Mouse (Mus musculus) kidney, adult 2 months (tissue): Measurements from ENCODE around the gene Glis3. TPM values are rescaled to one million over a fixed set of nuclear protein-coding genes. Genes with fewer than 3 reads are reported as not detected.

ENCODE experiments used
- DNase-seq: peaks from one replicate; pipeline ENCODE4 v3.0.0; 2021
- H3K27ac ChIP-seq: fragments of 200-500 bp; 2 replicates; pipeline ENCODE4 v1.5.1; 2012; ENCODE audit warnings: low read depth, low read length, control low read depth, inconsistent platforms; ENCODE audit not compliant: insufficient read depth
- H3K27me3 ChIP-seq: fragments of 200-500 bp; replicated peaks from 2 replicates; pipeline ENCODE4 v1.6.1; 2012; ENCODE audit warnings: mild to moderate bottlenecking, moderate library complexity, low read length, inconsistent platforms; ENCODE audit not compliant: control insufficient read depth, insufficient read depth
- H3K36me3 ChIP-seq: fragments of 200-500 bp; 2 replicates; pipeline ENCODE4 v1.6.1; 2012; ENCODE audit warnings: mild to moderate bottlenecking, moderate library complexity, low read length, inconsistent platforms; ENCODE audit not compliant: control insufficient read depth, insufficient read depth
- H3K4me1 ChIP-seq: fragments of 200-500 bp; 2 replicates; pipeline ENCODE4 v1.6.1; 2011; ENCODE audit warnings: low read length; ENCODE audit not compliant: control insufficient read depth, insufficient read depth
- H3K4me3 ChIP-seq: fragments of 200-500 bp; 2 replicates; pipeline ENCODE4 v1.5.1; 2011; ENCODE audit warnings: mild to moderate bottlenecking, low read depth, low read length, control low read depth; ENCODE audit not compliant: insufficient read depth
- CTCF ChIP-seq: fragments of 200-500 bp; conservative IDR thresholded peaks from 2 replicates; pipeline ENCODE4 v1.5.1; 2011; ENCODE audit warnings: low read depth, mild to moderate bottlenecking, control low read depth, low read length, moderate library complexity, mixed read lengths; ENCODE audit not compliant: insufficient read depth, insufficient read length
- POLR2A ChIP-seq: fragments of 200-500 bp; IDR thresholded peaks from one replicate; pipeline ENCODE4 v1.6.1; 2011; ENCODE audit warnings: low read depth, low read length, control low read depth
- WGBS: fragments of 180-500 bp; shearing (Covaris S2); methylation state at CpG from one replicate; pipeline ENCODE4 v1.1.7; 2018; 5-methylcytosine and 5-hydroxymethylcytosine counted together
- polyA plus RNA-seq: library from polyadenylated mRNA; depleted of rRNA; stranded (reverse); fragments of >200 nt; gene quantifications from 2 replicates; pipeline ENCODE4 v1.2.3, GENCODE M21; 2012

Gene Glis3
- polyA plus RNA-seq, 1 experiment, result 23.7 TPM

DNA sequence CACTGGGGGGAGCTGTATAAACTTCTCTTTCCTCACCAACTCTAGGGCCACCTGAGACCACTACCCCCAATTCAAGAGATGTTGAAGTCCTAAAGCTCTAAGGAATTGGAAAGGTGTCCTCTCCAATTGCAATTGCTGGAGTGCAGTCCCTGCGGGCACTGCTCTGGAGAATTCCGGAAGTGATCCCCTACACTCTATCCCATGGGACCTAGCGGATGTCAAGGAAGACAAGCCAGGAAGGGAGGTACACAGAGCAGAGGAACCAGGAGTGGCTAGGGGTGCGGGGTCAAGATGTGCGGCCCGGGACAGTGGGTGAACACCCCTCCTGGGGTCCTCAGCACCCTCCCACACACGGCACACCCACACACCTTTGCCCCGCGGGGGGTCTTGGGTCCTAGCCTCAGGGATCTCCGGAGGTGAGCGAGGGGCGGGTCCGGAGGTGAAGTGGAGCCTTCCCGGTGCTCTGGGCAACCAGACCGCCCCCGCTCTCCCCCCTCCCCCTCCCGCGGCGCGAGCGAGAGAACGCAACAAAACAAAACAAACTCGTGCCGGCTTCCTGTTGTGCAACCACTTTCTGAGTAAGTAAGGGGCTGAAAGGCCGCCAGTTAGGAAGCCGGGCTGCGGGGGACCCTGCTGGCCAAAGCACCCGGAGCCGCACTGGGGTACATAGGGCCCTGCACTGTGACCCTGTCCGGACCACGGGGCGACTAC is 2.0 kb downstream of the Glis3 start:
- TF ChIP-seq POLR2A (no peak), CTCF (no peak)
- peak overlapping the region; percentile 85 for H3K4me3 ChIP-seq
- WGBS, result under 1% methylated on average over 32 of the region's 32 CpGs
- H3K27me3 ChIP-seq, result no peaks in the 10 kb centered on the region
- no peaks in the 10 kb centered on the region; the same call in 1 of the 2 replicates for H3K4me1 ChIP-seq
- no peaks in the 10 kb centered on the region for H3K36me3 ChIP-seq
- peak overlapping the region; percentile 91 for H3K27ac ChIP-seq
- peak; percentile 82 for DNase-seq

DNA sequence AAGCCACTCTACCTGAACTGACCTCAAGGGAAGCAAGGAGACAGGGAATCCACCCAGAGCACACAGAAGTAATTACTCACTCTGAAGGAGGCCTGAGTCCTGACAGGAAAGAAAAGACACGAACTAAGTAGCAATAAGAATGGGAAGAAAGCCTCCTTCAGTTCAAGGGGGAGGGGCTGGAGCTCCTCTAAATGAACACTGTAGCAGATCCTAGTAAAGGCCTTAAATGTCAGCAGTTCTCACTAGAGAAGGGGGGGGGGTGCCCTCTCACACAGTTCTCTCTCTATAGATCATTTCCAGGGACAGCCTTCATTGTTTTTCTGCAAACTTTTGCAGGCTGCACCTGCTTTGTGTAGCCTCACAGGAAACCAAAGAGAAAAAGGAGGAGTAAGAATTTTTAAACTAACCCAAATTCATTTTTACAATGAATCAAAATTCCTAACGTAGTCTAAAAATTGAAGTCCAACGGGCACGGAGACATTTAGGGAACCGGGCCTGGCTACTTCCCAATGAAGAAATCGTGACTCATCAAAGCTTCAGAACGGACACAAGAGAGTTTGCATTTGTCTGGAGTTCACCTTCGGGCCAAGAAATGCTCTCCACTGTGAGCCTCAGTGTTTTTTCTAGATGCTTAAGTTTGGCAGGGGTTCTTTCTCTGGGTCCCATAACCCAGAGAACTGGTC is 2.7 kb downstream of the Glis3 start:
- Histone ChIP-seq H3K27me3 (no peaks in the 10 kb centered on the region), H3K27ac (peak overlapping the region; percentile 21; the same call in 1 of the 2 replicates), H3K36me3 (no peaks in the 10 kb centered on the region), H3K4me1 (no peaks in the 10 kb centered on the region; the same call in 1 of the 2 replicates), H3K4me3 (no peak overlapping the region; the same call in 1 of the 2 replicates)
- 7% methylated on average over 8 of the region's 8 CpGs for WGBS
- peak; percentile 76 for DNase-seq
- TF ChIP-seq CTCF, result no peak

- WGBS, result 62% methylated on average over 9 of the region's 9 CpGs
- DNase-seq, result no peak
- TF ChIP-seq CTCF, result no peak
- TF ChIP-seq POLR2A, result no peak
Observed at GRCm38 (mm10) chr19:28663781-28664180, 16.1 kb downstream of the Glis3 start.

DNA sequence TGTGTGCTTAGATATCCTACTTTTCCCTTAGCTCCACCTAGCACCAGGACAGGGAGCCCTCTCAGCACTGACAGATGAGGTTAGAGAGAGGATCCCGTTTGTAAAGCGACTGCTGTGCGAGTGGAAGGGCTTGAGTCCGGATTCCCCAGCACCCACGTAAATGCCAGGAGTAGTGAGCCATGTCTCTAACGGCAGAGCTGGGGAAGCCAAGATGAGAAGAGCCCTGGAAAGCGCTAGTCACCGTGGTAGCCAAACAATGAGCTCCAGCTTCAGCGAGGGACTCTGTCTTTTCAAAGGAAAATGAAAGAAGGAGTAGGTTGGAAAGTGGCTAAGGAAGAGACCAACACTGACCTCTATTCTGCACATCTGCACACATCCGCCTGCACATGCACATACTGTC is 16.7 kb downstream of the Glis3 start:
- no peaks in the 10 kb centered on the region for H3K27me3 ChIP-seq
- H3K4me3 ChIP-seq, result no peak overlapping the region
- no peak overlapping the region for H3K27ac ChIP-seq
- H3K36me3 ChIP-seq, result peaks cover 2% of the 10 kb centered on the region; the same call in 1 of the 2 replicates
- no peak for DNase-seq
- H3K4me1 ChIP-seq, result peaks cover 19% of the 10 kb centered on the region
- no peak for TF ChIP-seq POLR2A
- TF ChIP-seq CTCF, result no peak
- 50% methylated on average over 10 of the region's 10 CpGs for WGBS

More at GRCm38 (mm10) chr19:28663781-28664180, 16.1 kb downstream of the Glis3 start:
- H3K4me1 ChIP-seq, result peaks cover 13% of the 10 kb centered on the region
- peaks cover 2% of the 10 kb centered on the region; the same call in 1 of the 2 replicates for H3K36me3 ChIP-seq
- H3K27ac ChIP-seq, result no peak overlapping the region
- no peaks in the 10 kb centered on the region for H3K27me3 ChIP-seq
- no peak overlapping the region for H3K4me3 ChIP-seq

GRCm38 (mm10) chr19:28662474-28662873 is 17.4 kb downstream of the Glis3 start:
- WGBS, result 60% methylated on average over 8 of the region's 8 CpGs
- TF ChIP-seq POLR2A (no peak), CTCF (no peak)
- Histone ChIP-seq H3K4me3 (no peak overlapping the region), H3K27ac (no peak overlapping the region), H3K36me3 (peaks cover 2% of the 10 kb centered on the region; the same call in 1 of the 2 replicates), H3K4me1 (peaks cover 21% of the 10 kb centered on the region), H3K27me3 (no peaks in the 10 kb centered on the region)
- DNase-seq, result no peak

DNA sequence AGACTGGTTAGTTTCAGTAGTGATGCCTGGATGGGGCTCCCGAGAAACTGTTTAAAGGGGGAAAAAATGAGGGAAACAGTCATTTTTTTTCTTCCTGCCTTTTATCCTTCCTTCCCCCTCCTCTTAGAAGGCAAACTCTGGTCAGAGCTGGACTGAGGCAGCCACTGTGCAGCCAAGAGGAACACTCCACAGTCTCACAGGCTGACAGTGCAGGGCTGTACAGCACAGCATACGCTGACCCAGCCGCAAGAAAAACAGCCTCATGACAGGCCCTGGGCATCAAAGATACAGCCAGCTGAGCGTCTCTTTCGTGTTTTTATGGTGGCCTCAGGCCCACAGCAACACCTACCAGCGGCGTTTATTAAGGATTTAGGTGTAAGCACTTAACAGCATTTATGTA is 19.0 kb downstream of the Glis3 start:
- TF ChIP-seq POLR2A (no peak), CTCF (no peak)
- WGBS, result 37% methylated on average over 7 of the region's 7 CpGs
- H3K4me1 ChIP-seq, result peaks cover 35% of the 10 kb centered on the region
- peaks cover 2% of the 10 kb centered on the region; the same call in 1 of the 2 replicates for H3K36me3 ChIP-seq
- no peak overlapping the region for H3K27ac ChIP-seq
- H3K4me3 ChIP-seq, result no peak overlapping the region
- no peaks in the 10 kb centered on the region for H3K27me3 ChIP-seq
- peak; percentile 79 for DNase-seq

- H3K27ac ChIP-seq, result peak overlapping the region; percentile 98
- no peaks in the 10 kb centered on the region; the same call in 1 of the 2 replicates for H3K36me3 ChIP-seq
- peaks cover 47% of the 10 kb centered on the region for H3K4me1 ChIP-seq
- TF ChIP-seq CTCF, result no peak
- TF ChIP-seq POLR2A, result no peak
- H3K27me3 ChIP-seq, result no peaks in the 10 kb centered on the region
- peak; percentile 78 for DNase-seq
- H3K4me3 ChIP-seq, result no peak overlapping the region
- WGBS, result 35% methylated on average over 5 of the region's 5 CpGs
Observed at GRCm38 (mm10) chr19:28657686-28658195, 22.1 kb downstream of the Glis3 start.
